Mouse (Mus musculus) spleen, adult 2 months (tissue): ENCODE data around the gene Rhoq.

Experiments
- CTCF ChIP-seq: fragments of 200-500 bp; IDR thresholded peaks from 2 replicates; pipeline ENCODE4 v1.5.1; 2011; ENCODE audit warnings: mild to moderate bottlenecking, inconsistent platforms; ENCODE audit not compliant: insufficient read depth, insufficient read length, insufficient replicate concordance; ENCODE audit errors: extremely low read depth
- POLR2A ChIP-seq: fragments of 200-500 bp; IDR thresholded peaks from 2 replicates; pipeline ENCODE4 v1.6.1; 2011; ENCODE audit warnings: low read depth, low read length, inconsistent platforms

GRCm38 (mm10) chr17:86957239-86957638 is 5.6 kb upstream of the Rhoq start:
- TF ChIP-seq POLR2A (no peak), CTCF (no peak)
